Mouse (Mus musculus): ENCODE results near the gene Pithd1. TPM values are rescaled to one million over a fixed set of nuclear protein-coding genes. Genes with fewer than 3 reads are reported as not detected.
A peak's percentile ranks its signal among the peaks of the same experiment; 100 is the strongest.

The Pithd1 gene
- polyA plus RNA-seq, 1 experiment from 2014 or later: 60.6 TPM

GRCm38 (mm10) chr4:136004107-136004675 lies 17.1 kb upstream of the Pithd1 start:
- Histone ChIP-seq H3K36me3 (ENCODE audit: control insufficient read depth, insufficient read depth, low read length) (peaks cover 28% of the 10 kb centered on the region), H3K9me3 (ENCODE audit: control insufficient read depth, low read length) (no peaks in the 10 kb centered on the region), H3K4me1 (replicated peaks; ENCODE audit: control insufficient read depth, insufficient read depth, low read length) (no peaks in the 10 kb centered on the region), H3K4me2 (replicated peaks; ENCODE audit: low read depth, low read length) (no peak overlapping the region), H3K9ac (ENCODE audit: low read depth, low read length) (no peak overlapping the region), H3K27ac (ENCODE audit: low read depth, low read length) (no peak overlapping the region), H3K27me3 (ENCODE audit: control insufficient read depth, insufficient read depth, low read length) (no peaks in the 10 kb centered on the region), H3K4me3 (ENCODE audit: low read depth, low read length) (no peak overlapping the region)
- ATAC-seq (ENCODE audit: low FRiP score): no peak
- no peak for DNase-seq (ENCODE audit: low spot score)
- 88% methylated on average over 5 of the region's 5 CpGs for WGBS

- Histone ChIP-seq H3K27me3 (ENCODE audit: control insufficient read depth, insufficient read depth, low read length) (no peaks in the 10 kb centered on the region), H3K4me1 (replicated peaks; ENCODE audit: control insufficient read depth, insufficient read depth, low read length) (no peaks in the 10 kb centered on the region), H3K4me3 (ENCODE audit: low read depth, low read length) (no peak overlapping the region), H3K9ac (ENCODE audit: low read depth, low read length) (no peak overlapping the region), H3K9me3 (ENCODE audit: control insufficient read depth, low read length) (no peaks in the 10 kb centered on the region), H3K36me3 (ENCODE audit: control insufficient read depth, insufficient read depth, low read length) (no peaks in the 10 kb centered on the region), H3K4me2 (replicated peaks; ENCODE audit: low read depth, low read length) (no peak overlapping the region), H3K27ac (ENCODE audit: low read depth, low read length) (no peak overlapping the region)
- DNase-seq (ENCODE audit: low spot score) (no peak), ATAC-seq (ENCODE audit: low FRiP score) (no peak)
- WGBS: 80% methylated on average over 4 of the region's 4 CpGs
These were observed 8.1 kb upstream of the Pithd1 start for GRCm38 (mm10) chr4:135995118-135995517.

GRCm38 (mm10) chr4:135993941-135994340 lies 6.9 kb upstream of the Pithd1 start:
- Histone ChIP-seq H3K27me3 (ENCODE audit: control insufficient read depth, insufficient read depth, low read length) (no peaks in the 10 kb centered on the region), H3K4me3 (ENCODE audit: low read depth, low read length) (no peak overlapping the region), H3K4me2 (replicated peaks; ENCODE audit: low read depth, low read length) (no peak overlapping the region), H3K4me1 (replicated peaks; ENCODE audit: control insufficient read depth, insufficient read depth, low read length) (no peaks in the 10 kb centered on the region), H3K9me3 (ENCODE audit: control insufficient read depth, low read length) (no peaks in the 10 kb centered on the region), H3K36me3 (ENCODE audit: control insufficient read depth, insufficient read depth, low read length) (no peaks in the 10 kb centered on the region), H3K9ac (ENCODE audit: low read depth, low read length) (no peak overlapping the region), H3K27ac (ENCODE audit: low read depth, low read length) (no peak overlapping the region)
- DNase-seq (ENCODE audit: low spot score): no peak
- WGBS: 96% methylated on average over 6 of the region's 6 CpGs
- ATAC-seq (ENCODE audit: low FRiP score): no peak

GRCm38 (mm10) chr4:135987714-135988113 lies 650 bp upstream of the Pithd1 start:
- DNase-seq (ENCODE audit: low spot score): peak; percentile 9
- Histone ChIP-seq H3K9ac (ENCODE audit: low read depth, low read length) (peak overlapping the region; percentile 95), H3K36me3 (ENCODE audit: control insufficient read depth, insufficient read depth, low read length) (no peaks in the 10 kb centered on the region), H3K4me2 (replicated peaks; ENCODE audit: low read depth, low read length) (peak overlapping the region; percentile 88), H3K4me3 (ENCODE audit: low read depth, low read length) (peak overlapping the region; percentile 95; the same call in 1 of the 2 replicates), H3K27me3 (ENCODE audit: control insufficient read depth, insufficient read depth, low read length) (no peaks in the 10 kb centered on the region), H3K9me3 (ENCODE audit: control insufficient read depth, low read length) (no peaks in the 10 kb centered on the region), H3K4me1 (replicated peaks; ENCODE audit: control insufficient read depth, insufficient read depth, low read length) (peaks cover 5% of the 10 kb centered on the region), H3K27ac (ENCODE audit: low read depth, low read length) (no peak overlapping the region; the same call in 1 of the 2 replicates)
- ATAC-seq (ENCODE audit: low FRiP score): no peak
- WGBS: 76% methylated on average over 9 of the region's 9 CpGs

GRCm38 (mm10) chr4:135986301-135986942 lies 642 bp downstream of the Pithd1 start:
- Histone ChIP-seq H3K27me3 (ENCODE audit: control insufficient read depth, insufficient read depth, low read length) (no peaks in the 10 kb centered on the region), H3K4me1 (replicated peaks; ENCODE audit: control insufficient read depth, insufficient read depth, low read length) (peaks cover 5% of the 10 kb centered on the region), H3K27ac (ENCODE audit: low read depth, low read length) (peak overlapping the region; percentile 65), H3K4me2 (replicated peaks; ENCODE audit: low read depth, low read length) (peak overlapping the region; percentile 88), H3K9me3 (ENCODE audit: control insufficient read depth, low read length) (no peaks in the 10 kb centered on the region), H3K36me3 (ENCODE audit: control insufficient read depth, insufficient read depth, low read length) (no peaks in the 10 kb centered on the region), H3K9ac (ENCODE audit: low read depth, low read length) (peak overlapping the region; percentile 95), H3K4me3 (ENCODE audit: low read depth, low read length) (peak overlapping the region; percentile 95)
- 11% methylated on average over 22 of the region's 23 CpGs for WGBS
- DNase-seq (ENCODE audit: low spot score) (no peak), ATAC-seq (ENCODE audit: low FRiP score) (peak; percentile 8; the same call in 1 of the 2 replicates)

GRCm38 (mm10) chr4:135985769-135986168 lies 1.3 kb downstream of the Pithd1 start:
- no peak for DNase-seq (ENCODE audit: low spot score)
- WGBS: 88% methylated on average over 7 of the region's 7 CpGs

GRCm38 (mm10) chr4:135985193-135985592 lies 1.9 kb downstream of the Pithd1 start:
- H3K4me3 ChIP-seq (ENCODE audit: low read depth, low read length): no peak overlapping the region
- no peaks in the 10 kb centered on the region for H3K27me3 ChIP-seq (ENCODE audit: control insufficient read depth, insufficient read depth, low read length)
- no peak overlapping the region for H3K9ac ChIP-seq (ENCODE audit: low read depth, low read length)
- no peak overlapping the region for H3K27ac ChIP-seq (ENCODE audit: low read depth, low read length)
- 0 out of 2 replicates have a peak, but pooled peaks cover 3% of the 10 kb centered on the region for H3K36me3 ChIP-seq (ENCODE audit: control insufficient read depth, insufficient read depth, low read length)
- H3K9me3 ChIP-seq (ENCODE audit: control insufficient read depth, low read length): no peaks in the 10 kb centered on the region
- WGBS: 90% methylated on average over 5 of the region's 5 CpGs
- ATAC-seq (ENCODE audit: low FRiP score): no peak
- no peak for DNase-seq (ENCODE audit: low spot score)
- no peak overlapping the region for H3K4me2 ChIP-seq (replicated peaks; ENCODE audit: low read depth, low read length)
- peaks cover 5% of the 10 kb centered on the region for H3K4me1 ChIP-seq (replicated peaks; ENCODE audit: control insufficient read depth, insufficient read depth, low read length)

More at GRCm38 (mm10) chr4:135985769-135986168, 1.3 kb downstream of the Pithd1 start:
- H3K36me3 ChIP-seq (ENCODE audit: control insufficient read depth, insufficient read depth, low read length): 0 out of 2 replicates have a peak, but pooled peaks cover 1% of the 10 kb centered on the region
- no peaks in the 10 kb centered on the region for H3K27me3 ChIP-seq (ENCODE audit: control insufficient read depth, insufficient read depth, low read length)
- H3K4me1 ChIP-seq (replicated peaks; ENCODE audit: control insufficient read depth, insufficient read depth, low read length): peaks cover 5% of the 10 kb centered on the region
- peak overlapping the region; percentile 88 for H3K4me2 ChIP-seq (replicated peaks; ENCODE audit: low read depth, low read length)
- ATAC-seq (ENCODE audit: low FRiP score): no peak
- H3K9ac ChIP-seq (ENCODE audit: low read depth, low read length): no peak overlapping the region
- no peak overlapping the region for H3K27ac ChIP-seq (ENCODE audit: low read depth, low read length)
- H3K4me3 ChIP-seq (ENCODE audit: low read depth, low read length): peak overlapping the region; percentile 95
- no peaks in the 10 kb centered on the region for H3K9me3 ChIP-seq (ENCODE audit: control insufficient read depth, low read length)

GRCm38 (mm10) chr4:135984556-135984955 lies 2.5 kb downstream of the Pithd1 start:
- no peak for DNase-seq (ENCODE audit: low spot score)
- no peak overlapping the region for H3K9ac ChIP-seq (ENCODE audit: low read depth, low read length)
- ATAC-seq (ENCODE audit: low FRiP score): no peak
- H3K36me3 ChIP-seq (ENCODE audit: control insufficient read depth, insufficient read depth, low read length): 0 out of 2 replicates have a peak, but pooled peaks cover 3% of the 10 kb centered on the region
- H3K9me3 ChIP-seq (ENCODE audit: control insufficient read depth, low read length): no peaks in the 10 kb centered on the region
- no peak overlapping the region for H3K27ac ChIP-seq (ENCODE audit: low read depth, low read length)
- H3K4me1 ChIP-seq (replicated peaks; ENCODE audit: control insufficient read depth, insufficient read depth, low read length): peaks cover 5% of the 10 kb centered on the region
- no peak overlapping the region for H3K4me2 ChIP-seq (replicated peaks; ENCODE audit: low read depth, low read length)
- WGBS: 92% methylated on average over 5 of the region's 5 CpGs
- no peak overlapping the region for H3K4me3 ChIP-seq (ENCODE audit: low read depth, low read length)
- H3K27me3 ChIP-seq (ENCODE audit: control insufficient read depth, insufficient read depth, low read length): no peaks in the 10 kb centered on the region

All from hindbrain, embryonic 11.5 days (tissue).